Mouse (Mus musculus) limb, embryonic 11.5 days (tissue): ENCODE measurements at regions not wholly inside any gene's neighbourhood (a gene's known extent, or its start where the extent isn't known, plus 50 kb on each side); places are given as distances from the start of the nearest gene placed in this dataset.
"Not testable (repeated sequence)": the region's sequence is repeated elsewhere in the genome, so short reads cannot be mapped to it uniquely, and the experiment has no call there.

Experiments
- ATAC-seq: fragments of 200-750 bp; cut with Nextera tagmentation; 2 replicates; pipeline ENCODE4 v1.8.0; 2017; ENCODE audit warnings: low read depth; ENCODE audit not compliant: insufficient number of reproducible peaks, low FRiP score, low TSS enrichment
- DNase-seq: peaks from one replicate; pipeline ENCODE4 v3.0.0-alpha.2; 2015; ENCODE audit warnings: low spot score
- H3K27ac ChIP-seq: fragments of 300-500 bp; sonication (generic); replicated peaks from 2 replicates; pipeline ENCODE4 v1.5.1; 2014; ENCODE audit warnings: low read depth, mild to moderate bottlenecking, low read length
- H3K27me3 ChIP-seq: fragments of 300-500 bp; sonication (generic); 2 replicates; pipeline ENCODE4 v1.6.1; 2014; ENCODE audit warnings: mild to moderate bottlenecking, low read length, mixed read lengths; ENCODE audit not compliant: control insufficient read depth, insufficient read depth
- H3K36me3 ChIP-seq: fragments of 300-500 bp; sonication (generic); 2 replicates; pipeline ENCODE4 v1.6.1; 2014; ENCODE audit warnings: mild to moderate bottlenecking, low read length, moderate library complexity, mixed read lengths; ENCODE audit not compliant: control insufficient read depth, insufficient read depth
- H3K4me1 ChIP-seq: fragments of 300-500 bp; sonication (generic); 2 replicates; pipeline ENCODE4 v1.6.1; 2014; ENCODE audit warnings: low read length, mixed read lengths; ENCODE audit not compliant: control insufficient read depth, insufficient read depth
- H3K4me2 ChIP-seq: fragments of 300-500 bp; sonication (generic); 2 replicates; pipeline ENCODE4 v1.6.1; 2014; ENCODE audit warnings: low read depth, mild to moderate bottlenecking, moderate library complexity; ENCODE audit not compliant: severe bottlenecking
- H3K4me3 ChIP-seq: fragments of 300-500 bp; sonication (generic); 2 replicates; pipeline ENCODE4 v1.5.1; 2014; ENCODE audit warnings: low read depth, low read length
- H3K9ac ChIP-seq: fragments of 300-500 bp; sonication (generic); 2 replicates; pipeline ENCODE4 v1.6.1; 2014; ENCODE audit warnings: mild to moderate bottlenecking, low read length
- H3K9me3 ChIP-seq: fragments of 300-500 bp; sonication (generic); 2 replicates; pipeline ENCODE4 v1.6.1; 2016; ENCODE audit warnings: low read length; ENCODE audit not compliant: control insufficient read depth
- WGBS: fragments of 180-500 bp; shearing (Covaris S2); extraction: QIAGEN DNeasy Blood & Tissue Kit; methylation state at CpG from one replicate; pipeline ENCODE4 v1.1.7; 2014; 5-methylcytosine and 5-hydroxymethylcytosine counted together

GRCm38 (mm10) chr6:109948491-109948890 lies 696.9 kb upstream of the Grm7 start:
- no peak overlapping the region for H3K4me3 ChIP-seq
- H3K9ac ChIP-seq, result no peak overlapping the region
- no peaks in the 10 kb centered on the region for H3K4me1 ChIP-seq
- H3K27me3 ChIP-seq, result no peaks in the 10 kb centered on the region
- no peak overlapping the region for H3K4me2 ChIP-seq
- ATAC-seq (no peak), DNase-seq (no peak)
- no peaks in the 10 kb centered on the region for H3K36me3 ChIP-seq
- H3K9me3 ChIP-seq, result no peaks in the 10 kb centered on the region
- H3K27ac ChIP-seq, result no peak overlapping the region

- Histone ChIP-seq H3K4me2 (no peak overlapping the region), H3K36me3 (no peaks in the 10 kb centered on the region), H3K9ac (no peak overlapping the region), H3K4me3 (no peak overlapping the region), H3K27me3 (no peaks in the 10 kb centered on the region), H3K4me1 (no peaks in the 10 kb centered on the region), H3K27ac (no peak overlapping the region), H3K9me3 (no peaks in the 10 kb centered on the region)
- ATAC-seq, result no peak
- no peak for DNase-seq
- WGBS, result 46% methylated on average over 1 of the region's 1 CpGs
Observed at GRCm38 (mm10) chr6:109948928-109949327, 696.5 kb upstream of the Grm7 start.

DNA sequence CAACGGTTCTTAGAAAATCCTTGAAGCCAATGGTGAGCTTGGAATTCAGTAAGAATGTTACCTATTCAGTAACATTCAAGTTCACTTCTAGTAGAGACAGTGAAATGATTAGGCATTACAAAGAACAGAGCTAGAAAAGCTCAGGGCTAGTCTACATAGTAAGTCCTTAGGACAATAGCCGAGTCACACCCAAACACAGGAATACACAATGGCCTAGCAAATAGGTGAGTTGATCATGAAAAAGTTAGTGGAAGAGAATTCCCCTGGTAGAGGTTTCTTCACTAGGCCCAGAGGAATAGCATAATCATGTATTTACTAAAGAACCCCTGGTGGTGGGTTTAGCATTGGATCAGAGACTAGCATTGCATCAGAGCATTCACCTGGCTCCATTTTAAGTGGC lies 687.5 kb upstream of the Grm7 start:
- not testable (repeated sequence) for DNase-seq, H3K36me3 ChIP-seq, H3K9me3 ChIP-seq, H3K4me2 ChIP-seq, H3K4me1 ChIP-seq, H3K4me3 ChIP-seq, H3K27me3 ChIP-seq, ATAC-seq, H3K9ac ChIP-seq, H3K27ac ChIP-seq
- WGBS, result 88% methylated on average over 2 of the region's 2 CpGs
